Mouse (Mus musculus) bone marrow, adult 2 months (tissue): ENCODE results near the gene P3h1. TPM values are rescaled to one million over a fixed set of nuclear protein-coding genes. Genes with fewer than 3 reads are reported as not detected.
A peak's percentile ranks its signal among the peaks of the same experiment; 100 is the strongest.

Source experiments
- H3K27ac ChIP-seq: fragments of 200-500 bp; 2 replicates; pipeline ENCODE4 v1.5.1; 2012; ENCODE audit warnings: low read depth, mild to moderate bottlenecking, control low read depth, inconsistent platforms, low read length; ENCODE audit not compliant: control insufficient read depth, poor library complexity, insufficient read depth
- H3K4me1 ChIP-seq: fragments of 200-500 bp; 2 replicates; pipeline ENCODE4 v1.6.1; 2011; ENCODE audit warnings: low read length; ENCODE audit not compliant: control insufficient read depth, insufficient read depth
- H3K4me3 ChIP-seq: fragments of 200-500 bp; replicated peaks from 2 replicates; pipeline ENCODE3; 2011; ENCODE audit warnings: mild to moderate bottlenecking, low read depth, low read length, control low read depth; ENCODE audit not compliant: control insufficient read depth
- CTCF ChIP-seq: fragments of 200-500 bp; IDR thresholded peaks from 2 replicates; pipeline ENCODE4 v1.5.1; 2011; ENCODE audit warnings: low read length, control low read depth; ENCODE audit not compliant: control insufficient read depth, insufficient read depth
- POLR2A ChIP-seq: fragments of 200-500 bp; IDR thresholded peaks from 2 replicates; pipeline ENCODE4 v1.6.1; 2011; ENCODE audit warnings: low read depth, mild to moderate bottlenecking, control low read depth, low read length, borderline replicate concordance; ENCODE audit not compliant: control insufficient read depth
- WGBS: fragments of 180-500 bp; shearing (Covaris S2); methylation state at CpG from one replicate; pipeline ENCODE4 v1.1.7; 2018; 5-methylcytosine and 5-hydroxymethylcytosine counted together
- polyA plus RNA-seq: library from polyadenylated mRNA; stranded (reverse); fragments of >200 nt; gene quantifications from 2 replicates; pipeline ENCODE4 v1.2.4, GENCODE M21; 2011; ENCODE audit warnings: low replicate concordance; ENCODE audit not compliant: missing spikeins, insufficient read depth, insufficient read length

P3h1 gene
- polyA plus RNA-seq, 1 experiment = 7.0 TPM

DNA sequence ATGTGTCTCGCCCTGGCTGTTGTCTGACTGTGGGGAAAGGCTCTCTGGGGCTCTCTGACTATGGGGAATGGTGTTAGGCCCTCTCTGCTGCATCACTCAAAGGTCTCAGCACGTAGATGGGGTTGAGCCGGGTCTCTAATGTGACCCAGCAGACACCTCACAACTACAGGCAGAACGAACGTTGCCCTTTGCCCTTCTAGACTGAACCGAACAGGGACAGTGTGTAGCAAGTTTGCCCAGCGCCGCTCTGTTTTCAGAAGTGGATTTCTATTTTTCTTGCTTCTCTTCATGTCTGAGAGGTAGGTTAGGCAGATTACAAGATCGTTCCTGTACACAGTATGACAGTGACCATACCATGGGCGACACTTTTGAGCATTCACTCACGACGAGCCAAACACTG is 9.9 kb downstream of the P3h1 start:
- 85% methylated on average over 12 of the region's 12 CpGs for WGBS
- H3K4me1 ChIP-seq = no peaks in the 10 kb centered on the region; the same call in 1 of the 2 replicates
- H3K27ac ChIP-seq = no peak overlapping the region

GRCm38 (mm10) chr4:119244468-119245240 is 11.9 kb downstream of the P3h1 start:
- 86% methylated on average over 22 of the region's 22 CpGs for WGBS
- no peak for TF ChIP-seq POLR2A
- no peak for TF ChIP-seq CTCF
- H3K4me3 ChIP-seq = no peak overlapping the region
- no peak overlapping the region for H3K27ac ChIP-seq
- no peaks in the 10 kb centered on the region for H3K4me1 ChIP-seq

More for the DNA sequence above, 9.9 kb downstream of the P3h1 start:
- no peak for TF ChIP-seq POLR2A
- no peak for TF ChIP-seq CTCF
- H3K4me3 ChIP-seq = no peak overlapping the region

DNA sequence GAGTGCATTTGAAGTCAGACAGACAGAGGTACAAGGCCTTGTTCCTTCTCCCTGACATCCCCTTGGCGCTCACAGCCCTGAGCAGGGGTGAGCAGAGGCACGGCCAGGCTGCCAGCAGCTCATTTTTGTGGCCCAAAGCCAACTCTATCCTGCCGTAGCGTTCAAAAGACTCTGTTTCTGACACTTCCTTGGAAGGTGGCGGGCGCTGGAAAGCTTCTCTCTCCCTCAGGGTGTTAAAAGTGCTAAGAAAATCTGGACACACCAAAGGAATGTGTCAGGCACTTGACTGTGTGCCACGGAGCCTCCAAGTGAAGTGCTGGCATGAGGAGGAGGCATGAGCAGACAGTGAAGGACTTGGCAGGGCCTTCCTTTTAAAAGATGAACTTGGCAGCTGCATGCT is 12.8 kb downstream of the P3h1 start:
- WGBS = 82% methylated on average over 7 of the region's 7 CpGs
- H3K4me1 ChIP-seq = no peaks in the 10 kb centered on the region
- H3K27ac ChIP-seq = no peak overlapping the region
- H3K4me3 ChIP-seq = no peak overlapping the region
- TF ChIP-seq POLR2A (no peak), CTCF (no peak)

DNA sequence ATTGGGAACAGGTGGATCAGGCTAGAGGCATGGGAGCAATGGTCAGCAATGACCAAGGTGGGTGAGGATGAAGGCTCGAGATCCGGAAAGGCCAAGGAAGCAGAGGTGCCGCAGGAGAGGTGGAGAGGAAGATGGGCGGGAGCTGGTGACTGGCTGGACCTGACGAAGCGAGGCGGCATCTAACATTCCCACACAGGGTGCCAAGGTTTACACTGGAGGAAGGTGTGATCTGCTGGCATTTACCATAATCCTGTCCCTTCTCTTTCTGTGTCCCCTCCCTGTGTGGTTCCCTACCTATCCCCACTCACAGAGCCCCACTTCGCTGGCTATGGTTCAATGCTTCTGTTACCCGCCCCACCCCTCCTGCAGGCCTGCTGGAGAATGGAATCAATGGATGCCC is 13.2 kb downstream of the P3h1 start:
- WGBS = 89% methylated on average over 9 of the region's 9 CpGs
- Histone ChIP-seq H3K27ac (no peak overlapping the region), H3K4me1 (no peaks in the 10 kb centered on the region), H3K4me3 (no peak overlapping the region)
- TF ChIP-seq POLR2A (no peak), CTCF (no peak)

DNA sequence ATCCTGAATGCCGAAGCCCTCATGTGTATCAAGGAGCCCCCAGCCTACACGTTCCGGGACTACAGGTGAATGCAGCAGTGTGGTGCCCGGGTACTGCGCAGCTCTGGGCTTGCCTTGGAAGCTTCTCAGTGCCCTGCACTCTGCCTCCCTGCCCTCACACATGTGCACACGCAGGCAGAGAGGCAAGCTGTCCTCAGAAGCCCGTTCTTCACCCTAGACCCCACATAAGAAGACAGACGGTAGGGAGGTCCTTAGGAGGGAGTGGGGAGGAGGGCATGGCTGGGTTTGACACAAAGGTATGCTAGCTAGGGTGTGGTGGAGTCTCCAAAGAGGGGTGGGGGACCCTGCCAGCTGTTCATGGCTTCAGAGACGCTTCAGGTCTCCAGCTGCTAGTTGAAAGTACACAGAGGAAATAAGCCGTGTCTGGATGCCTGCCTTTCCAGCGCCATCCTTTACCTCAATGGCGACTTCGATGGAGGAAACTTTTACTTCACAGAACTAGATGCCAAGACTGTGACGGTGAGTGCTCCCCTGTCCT is 14.0 kb downstream of the P3h1 start:
- Histone ChIP-seq H3K4me1 (no peaks in the 10 kb centered on the region), H3K4me3 (no peak overlapping the region), H3K27ac (no peak overlapping the region)
- 75% methylated on average over 14 of the region's 14 CpGs for WGBS
- no peak for TF ChIP-seq POLR2A
- TF ChIP-seq CTCF = no peak

- no peak overlapping the region for H3K27ac ChIP-seq
- TF ChIP-seq POLR2A = no peak
- TF ChIP-seq CTCF = peak; percentile 88
- WGBS = 40% methylated on average over 13 of the region's 13 CpGs
- H3K4me1 ChIP-seq = no peaks in the 10 kb centered on the region
- H3K4me3 ChIP-seq = no peak overlapping the region
Observed at GRCm38 (mm10) chr4:119247462-119248235, 14.9 kb downstream of the P3h1 start.

DNA sequence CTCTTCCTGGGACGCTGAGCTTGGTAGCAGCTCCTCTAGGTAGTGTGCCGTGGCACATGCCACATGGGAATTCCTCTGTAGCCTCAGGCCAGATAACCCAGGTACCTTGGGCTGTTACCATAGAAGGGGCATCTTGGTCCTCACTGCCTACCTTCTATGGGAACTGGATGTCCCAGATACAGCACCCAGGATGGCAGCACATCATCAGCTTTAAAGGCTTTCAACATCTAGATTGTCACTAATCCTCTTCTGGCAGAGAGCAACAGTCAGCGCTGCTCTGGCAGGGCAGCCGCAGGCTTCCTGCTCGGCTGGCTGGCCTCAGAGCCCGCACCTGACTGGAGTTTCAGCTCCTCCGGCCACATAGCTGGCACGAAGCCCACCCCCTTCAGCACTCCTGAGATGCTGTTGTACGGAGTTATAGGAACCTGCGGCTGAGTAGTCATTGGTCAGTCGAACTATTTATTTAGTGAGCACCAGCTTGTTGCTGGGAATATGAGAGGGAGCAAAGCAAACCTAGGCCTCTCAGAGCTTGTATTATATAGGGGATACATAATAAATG is 15.8 kb downstream of the P3h1 start:
- TF ChIP-seq POLR2A (no peak), CTCF (no peak)
- Histone ChIP-seq H3K4me3 (no peak overlapping the region), H3K27ac (no peak overlapping the region), H3K4me1 (no peaks in the 10 kb centered on the region)
- 84% methylated on average over 11 of the region's 11 CpGs for WGBS

DNA sequence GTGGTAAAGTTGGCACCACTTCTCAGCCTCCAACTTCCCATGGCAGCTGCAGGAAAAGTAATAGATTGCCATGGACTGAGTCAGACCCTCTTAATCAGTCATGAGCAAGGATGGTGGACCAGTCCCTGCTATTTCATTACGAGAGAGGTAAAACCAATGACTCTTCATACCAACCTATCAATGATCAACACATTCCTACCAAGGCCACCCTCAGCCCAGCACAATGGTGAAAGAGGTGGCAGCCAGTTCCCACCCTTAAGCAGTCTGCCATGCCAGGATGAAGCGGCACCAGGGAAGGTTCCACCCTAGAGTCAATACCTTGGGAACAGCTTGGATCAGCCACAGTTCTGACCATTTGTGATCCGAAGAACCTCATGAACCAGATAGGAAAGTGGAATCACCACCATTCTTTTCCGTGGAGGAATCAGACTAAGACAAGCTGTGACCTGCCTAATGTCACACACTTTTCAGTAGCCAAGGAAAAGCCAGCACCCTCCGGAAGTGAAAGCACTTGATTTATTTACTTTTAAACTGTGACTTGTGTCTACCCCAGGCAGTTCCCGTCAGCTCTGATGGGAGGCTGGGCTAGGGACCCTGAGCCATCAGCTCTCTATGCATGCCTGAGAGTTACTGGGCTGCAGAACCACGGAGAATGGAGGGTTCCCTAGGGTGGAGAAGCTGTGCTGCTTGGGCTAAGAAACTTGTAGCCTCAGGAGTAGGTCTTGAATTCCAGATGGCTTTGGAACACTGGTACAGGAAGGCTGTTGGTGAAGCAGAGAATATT is 19.5 kb downstream of the P3h1 start:
- 62% methylated on average over 7 of the region's 7 CpGs for WGBS
- no peak overlapping the region for H3K4me3 ChIP-seq

More for the DNA sequence above, 19.5 kb downstream of the P3h1 start:
- Histone ChIP-seq H3K4me1 (no peaks in the 10 kb centered on the region), H3K27ac (no peak overlapping the region)
- TF ChIP-seq POLR2A (no peak), CTCF (no peak)
